In the genomic region with DNA sequence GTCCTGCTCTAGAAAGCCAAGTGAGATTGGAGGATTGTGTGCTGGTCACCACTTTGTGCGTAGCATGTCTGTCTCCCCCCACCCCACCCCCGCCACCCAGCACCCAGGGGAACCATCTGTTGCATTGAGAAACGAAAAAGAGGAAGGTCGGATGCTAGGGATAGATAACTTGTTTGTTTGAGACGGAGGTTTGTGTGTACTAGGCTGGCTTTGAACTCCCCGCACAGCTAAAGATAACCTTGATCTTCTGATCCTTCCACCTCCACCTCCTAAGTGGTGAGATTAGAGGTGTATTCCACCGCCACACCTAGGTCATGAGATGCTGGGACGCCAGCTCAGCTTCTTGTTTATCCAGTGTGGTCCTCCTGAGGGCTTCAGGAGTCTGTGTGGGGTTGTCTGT, we compare ENCODE assay signal across 38 mouse cellular contexts. TPM values are rescaled to one million over a fixed set of nuclear protein-coding genes. Genes with fewer than 3 reads are reported as not detected.
"Had no signal": no experiment of that assay in that cellular context is flagged by ENCODE, and none has a peak within 500 bp of the region (broad histone marks: within the 10 kb centered on the region; RNA-seq: fewer than 3 reads in every experiment).

No protein-coding gene starts in this region.

- H3K27me3 ChIP-seq: hindbrain, embryonic 15.5 days had no signal

- ATAC-seq: hindbrain, embryonic 16.5 days; hindbrain, postnatal 0 days; inflammation-experienced regulatory T-cells, adult 6 months; intestine, embryonic 15.5 days; intestine, embryonic 16.5 days; intestine, postnatal 0 days had no signal

- DNase-seq: heart, postnatal 10 days; heart, postnatal 14 days; heart, postnatal 36 days; heart, postnatal 4 days; kidney, adult 11 months; kidney, adult 18-20 months; kidney, adult 2 months; kidney, adult 8-10 months; kidney, adult 9 months; kidney, postnatal 10 days; kidney, postnatal 14 days; kidney, postnatal 25 days; kidney, postnatal 36 days; kidney, postnatal 4 days; layer of hippocampus, adult 9-11 months; layer of hippocampus, postnatal 36 days had no signal

- H3K4me3 ChIP-seq: heart, embryonic 10.5 days; heart, embryonic 12.5 days; heart, embryonic 13.5 days; heart, embryonic 15.5 days; hindbrain, embryonic 10.5 days; hindbrain, embryonic 13.5 days; hindbrain, embryonic 15.5 days; intestine, embryonic 15.5 days; kidney, embryonic 15.5 days; layer of hippocampus, adult 2 months; left cerebral cortex, adult 2 months had no signal

- H3K9me3 ChIP-seq: heart, embryonic 10.5 days; heart, embryonic 12.5 days; heart, embryonic 13.5 days; heart, embryonic 15.5 days; hindbrain, embryonic 10.5 days; hindbrain, embryonic 13.5 days; hindbrain, embryonic 15.5 days; intestine, embryonic 15.5 days; kidney, embryonic 15.5 days had no signal

- H3K36me3 ChIP-seq: heart, embryonic 10.5 days; heart, embryonic 12.5 days; heart, embryonic 13.5 days; heart, embryonic 15.5 days; hindbrain, embryonic 10.5 days; hindbrain, embryonic 13.5 days; hindbrain, embryonic 15.5 days; intestine, embryonic 15.5 days; kidney, embryonic 15.5 days had no signal

- H3K27ac ChIP-seq: heart, embryonic 10.5 days; heart, embryonic 13.5 days; heart, embryonic 15.5 days; hindbrain, embryonic 10.5 days; hindbrain, embryonic 13.5 days; hindbrain, embryonic 14.5 days; hindbrain, embryonic 15.5 days; hindbrain, postnatal 0 days; intestine, embryonic 15.5 days; kidney, embryonic 15.5 days; kidney, postnatal 0 days; layer of hippocampus, adult 2 months; left cerebral cortex, adult 2 months had no signal

- H3K4me2 ChIP-seq: heart, embryonic 11.5 days; heart, embryonic 12.5 days; heart, embryonic 13.5 days; heart, embryonic 15.5 days; hindbrain, embryonic 13.5 days; hindbrain, embryonic 14.5 days; hindbrain, embryonic 15.5 days; intestine, embryonic 15.5 days; kidney, embryonic 15.5 days had no signal

- H3K9ac ChIP-seq: heart, embryonic 12.5 days; heart, embryonic 13.5 days; heart, embryonic 15.5 days; hindbrain, embryonic 13.5 days; hindbrain, embryonic 14.5 days; hindbrain, embryonic 15.5 days; intestine, embryonic 15.5 days; kidney, embryonic 15.5 days had no signal

RNA-seq across cellular contexts. Expression of a gene that starts 4.5 kb away (rescaled TPM):
- total RNA-seq: heart, postnatal 10 days; heart, postnatal 4 days; hematopoietic stem cell, adult 5-6 weeks had no signal
- polyA plus RNA-seq: heart, embryonic 14.5 days; heart, embryonic 15.5 days; heart, embryonic 16.5 days; inflammation-experienced regulatory T-cells, adult 6 months had no signal

RNA-seq across cellular contexts. Expression of a gene that starts 25.4 kb away (rescaled TPM):
- total RNA-seq: heart, postnatal 10 days; heart, postnatal 14 days; hematopoietic stem cell, adult 5-6 weeks had no signal
- polyA plus RNA-seq: heart, embryonic 14.5 days; inflammation-experienced regulatory T-cells, adult 6 months had no signal
